Mouse (Mus musculus) small intestine, adult 2 months (tissue): ENCODE data around the gene Kcnj14.

ENCODE experiments used
- CTCF ChIP-seq: fragments of 200-500 bp; IDR thresholded peaks from 2 replicates; pipeline ENCODE4 v1.5.1; 2012; ENCODE audit warnings: low read depth, mild to moderate bottlenecking, control low read depth, inconsistent platforms, low read length, moderate library complexity, mixed read lengths; ENCODE audit not compliant: insufficient replicate concordance, insufficient read length; ENCODE audit errors: extremely low read depth
- POLR2A ChIP-seq: fragments of 200-500 bp; IDR thresholded peaks from 2 replicates; pipeline ENCODE4 v1.6.1; 2012; ENCODE audit warnings: low read depth, mild to moderate bottlenecking, control low read depth, inconsistent platforms, low read length, moderate library complexity

- TF ChIP-seq POLR2A (no peak), CTCF (no peak)
These were observed 30.5 kb downstream of the Kcnj14 start for GRCm38 (mm10) chr7:45793969-45794585.
